Mouse (Mus musculus) testis, adult 2 months (tissue): ENCODE measurements around the gene Col5a1. TPM values are rescaled to one million over a fixed set of nuclear protein-coding genes. Genes with fewer than 3 reads are reported as not detected.

ENCODE experiments used
- H3K27ac ChIP-seq: fragments of 200-500 bp; 2 replicates; pipeline ENCODE4 v1.5.1; 2012; ENCODE audit warnings: low read depth, low read length; ENCODE audit not compliant: control insufficient read depth, insufficient read depth
- H3K27me3 ChIP-seq: fragments of 200-500 bp; 2 replicates; pipeline ENCODE4 v1.6.1; 2012; ENCODE audit warnings: mild to moderate bottlenecking, low read length, moderate library complexity; ENCODE audit not compliant: control insufficient read depth, insufficient read depth
- H3K36me3 ChIP-seq: fragments of 200-500 bp; 2 replicates; pipeline ENCODE4 v1.6.1; 2012; ENCODE audit warnings: mild to moderate bottlenecking, low read length; ENCODE audit not compliant: control insufficient read depth, insufficient read depth
- H3K4me1 ChIP-seq: fragments of 200-500 bp; 2 replicates; pipeline ENCODE4 v1.6.1; 2012; ENCODE audit warnings: low read length; ENCODE audit not compliant: control insufficient read depth, insufficient read depth
- H3K4me3 ChIP-seq: fragments of 200-500 bp; 2 replicates; pipeline ENCODE4 v1.5.1; 2012; ENCODE audit warnings: low read depth, mild to moderate bottlenecking, low read length, moderate library complexity, mixed read lengths; ENCODE audit not compliant: control insufficient read depth
- CTCF ChIP-seq: fragments of 200-500 bp; IDR thresholded peaks from 2 replicates; pipeline ENCODE4 v1.5.1; 2012; ENCODE audit warnings: low read depth, mild to moderate bottlenecking, inconsistent platforms, low read length, moderate library complexity; ENCODE audit not compliant: control insufficient read depth, insufficient read depth, insufficient replicate concordance
- POLR2A ChIP-seq: fragments of 200-500 bp; IDR thresholded peaks from 2 replicates; pipeline ENCODE4 v1.6.1; 2012; ENCODE audit warnings: low read depth, mild to moderate bottlenecking, inconsistent platforms, low read length, moderate library complexity; ENCODE audit not compliant: control insufficient read depth
- polyA plus RNA-seq: library from polyadenylated mRNA; depleted of rRNA; stranded (reverse); fragments of >200 nt; gene quantifications from 2 replicates; pipeline ENCODE4 v1.2.3, GENCODE M21; 2012

The Col5a1 gene
- polyA plus RNA-seq, 1 experiment: 14.2 TPM

GRCm38 (mm10) chr2:27912546-27913275 lies 26.5 kb downstream of the Col5a1 start:
- TF ChIP-seq POLR2A (no peak), CTCF (no peak)
- Histone ChIP-seq H3K27me3 (no peaks in the 10 kb centered on the region), H3K36me3 (no peaks in the 10 kb centered on the region), H3K4me1 (no peaks in the 10 kb centered on the region; the same call in 1 of the 2 replicates), H3K4me3 (no peak overlapping the region), H3K27ac (no peak overlapping the region)

GRCm38 (mm10) chr2:27915726-27916125 lies 29.5 kb downstream of the Col5a1 start:
- no peaks in the 10 kb centered on the region for H3K27me3 ChIP-seq
- H3K36me3 ChIP-seq: no peaks in the 10 kb centered on the region
- no peaks in the 10 kb centered on the region; the same call in 1 of the 2 replicates for H3K4me1 ChIP-seq
- H3K27ac ChIP-seq: no peak overlapping the region
- no peak overlapping the region for H3K4me3 ChIP-seq
- TF ChIP-seq POLR2A: no peak
- peak; percentile 13; the same call in 1 of the 2 replicates for TF ChIP-seq CTCF

- Histone ChIP-seq H3K4me1 (no peaks in the 10 kb centered on the region; the same call in 1 of the 2 replicates), H3K27ac (no peak overlapping the region), H3K4me3 (no peak overlapping the region), H3K27me3 (no peaks in the 10 kb centered on the region), H3K36me3 (no peaks in the 10 kb centered on the region)
- TF ChIP-seq POLR2A (no peak), CTCF (no peak)
Observed at GRCm38 (mm10) chr2:27916316-27916715, 30.1 kb downstream of the Col5a1 start.

GRCm38 (mm10) chr2:27917177-27917576 lies 31.0 kb downstream of the Col5a1 start:
- no peaks in the 10 kb centered on the region for H3K36me3 ChIP-seq
- TF ChIP-seq CTCF: no peak
- TF ChIP-seq POLR2A: no peak

GRCm38 (mm10) chr2:27918106-27918505 lies 31.9 kb downstream of the Col5a1 start:
- Histone ChIP-seq H3K27me3 (no peaks in the 10 kb centered on the region), H3K4me3 (no peak overlapping the region), H3K4me1 (no peaks in the 10 kb centered on the region; the same call in 1 of the 2 replicates), H3K27ac (no peak overlapping the region), H3K36me3 (no peaks in the 10 kb centered on the region)
- TF ChIP-seq CTCF (no peak), POLR2A (no peak)

More at GRCm38 (mm10) chr2:27917177-27917576, 31.0 kb downstream of the Col5a1 start:
- H3K27ac ChIP-seq: no peak overlapping the region
- no peaks in the 10 kb centered on the region for H3K27me3 ChIP-seq
- H3K4me1 ChIP-seq: no peaks in the 10 kb centered on the region; the same call in 1 of the 2 replicates
- no peak overlapping the region for H3K4me3 ChIP-seq

GRCm38 (mm10) chr2:27919309-27919850 lies 33.2 kb downstream of the Col5a1 start:
- Histone ChIP-seq H3K27ac (no peak overlapping the region), H3K4me1 (no peaks in the 10 kb centered on the region; the same call in 1 of the 2 replicates), H3K27me3 (no peaks in the 10 kb centered on the region), H3K36me3 (no peaks in the 10 kb centered on the region), H3K4me3 (no peak overlapping the region)
- no peak for TF ChIP-seq POLR2A
- TF ChIP-seq CTCF: no peak

GRCm38 (mm10) chr2:27922053-27922452 lies 35.8 kb downstream of the Col5a1 start:
- Histone ChIP-seq H3K36me3 (no peaks in the 10 kb centered on the region), H3K27me3 (no peaks in the 10 kb centered on the region), H3K4me1 (no peaks in the 10 kb centered on the region), H3K4me3 (no peak overlapping the region), H3K27ac (no peak overlapping the region)
- TF ChIP-seq CTCF (no peak), POLR2A (no peak)

GRCm38 (mm10) chr2:27923718-27924117 lies 37.5 kb downstream of the Col5a1 start:
- Histone ChIP-seq H3K4me1 (no peaks in the 10 kb centered on the region), H3K36me3 (no peaks in the 10 kb centered on the region), H3K4me3 (no peak overlapping the region), H3K27me3 (no peaks in the 10 kb centered on the region), H3K27ac (no peak overlapping the region)
- no peak for TF ChIP-seq CTCF
